Mouse (Mus musculus) lung, postnatal 0 days (tissue): ENCODE data around the gene Gtdc1.

ENCODE experiments used
- CTCF ChIP-seq: IDR thresholded peaks from 2 replicates; pipeline ENCODE4 v1.5.1; 2016; ENCODE audit warnings: antibody characterized with exemption, mild to moderate bottlenecking
- EP300 ChIP-seq: IDR thresholded peaks from 2 replicates; pipeline ENCODE4 v1.6.1; 2016; ENCODE audit warnings: antibody characterized with exemption, mild to moderate bottlenecking, control low read depth

GRCm38 (mm10) chr2:44632584-44632983, 294.9 kb downstream of the Gtdc1 start:
- TF ChIP-seq CTCF, result no peak
- no peak for TF ChIP-seq EP300
